Mouse (Mus musculus): Measurements from ENCODE around the gene Lax1. TPM values are rescaled to one million over a fixed set of nuclear protein-coding genes. Genes with fewer than 3 reads are reported as not detected.

Lax1 gene
- polyA plus RNA-seq, 1 experiment from 2014 or later, result 0.38 TPM

- H3K9ac ChIP-seq (ENCODE audit: low read depth, low read length), result no peak overlapping the region
- H3K4me2 ChIP-seq (replicated peaks; ENCODE audit: low read depth), result peak overlapping the region; percentile 14
- WGBS, result 50% methylated on average over 10 of the region's 10 CpGs
- peak overlapping the region; percentile 51 for H3K27ac ChIP-seq (ENCODE audit: low read depth, low read length)
- no peak overlapping the region for H3K4me3 ChIP-seq (ENCODE audit: low read depth, low read length)
- H3K4me1 ChIP-seq (replicated peaks; ENCODE audit: control insufficient read depth, insufficient read depth, low read length), result no peaks in the 10 kb centered on the region
- no peaks in the 10 kb centered on the region for H3K9me3 ChIP-seq (ENCODE audit: control insufficient read depth)
- no peaks in the 10 kb centered on the region for H3K27me3 ChIP-seq (replicated peaks; ENCODE audit: control insufficient read depth, insufficient read depth, low read length)
- no peaks in the 10 kb centered on the region for H3K36me3 ChIP-seq (ENCODE audit: control insufficient read depth, insufficient read depth)
- peak; percentile 96 for ATAC-seq
- TF ChIP-seq CTCF (IDR thresholded peaks at IDR 0.05; ENCODE audit: low read depth), result no peak
Measured at GRCm38 (mm10) chr1:133685749-133686519, 4.0 kb downstream of the Lax1 start.

DNA sequence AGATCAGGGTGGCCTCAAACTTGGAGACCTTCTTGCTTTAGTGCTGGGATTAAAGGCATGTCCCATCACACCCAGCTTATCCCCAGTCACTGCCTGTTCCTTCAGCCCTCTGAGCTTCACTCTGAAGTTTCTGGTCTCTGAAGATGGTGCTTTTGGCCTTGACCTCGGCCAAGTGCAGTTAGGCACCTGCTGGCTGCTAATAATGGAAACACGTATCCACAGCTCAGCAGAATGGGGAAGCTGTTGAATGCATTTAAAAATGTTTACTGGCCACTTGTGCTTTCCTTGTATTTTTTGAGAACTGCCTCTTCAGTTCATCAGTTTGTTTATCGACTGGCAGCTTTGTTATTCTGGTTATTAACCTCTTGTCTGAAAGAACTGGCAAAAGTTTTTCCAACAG is 18.1 kb downstream of the Lax1 start:
- H3K9ac ChIP-seq (ENCODE audit: low read depth, low read length), result no peak overlapping the region
- no peak for TF ChIP-seq CTCF (IDR thresholded peaks at IDR 0.05; ENCODE audit: low read depth)
- no peaks in the 10 kb centered on the region for H3K36me3 ChIP-seq (ENCODE audit: control insufficient read depth, insufficient read depth)
- no peak overlapping the region for H3K27ac ChIP-seq (ENCODE audit: low read depth, low read length)
- H3K27me3 ChIP-seq (replicated peaks; ENCODE audit: control insufficient read depth, insufficient read depth, low read length), result no peaks in the 10 kb centered on the region
- H3K9me3 ChIP-seq (ENCODE audit: control insufficient read depth), result no peaks in the 10 kb centered on the region
- no peak for ATAC-seq
- no peaks in the 10 kb centered on the region for H3K4me1 ChIP-seq (replicated peaks; ENCODE audit: control insufficient read depth, insufficient read depth, low read length)
- no peak overlapping the region for H3K4me3 ChIP-seq (ENCODE audit: low read depth, low read length)
- H3K4me2 ChIP-seq (replicated peaks; ENCODE audit: low read depth), result no peak overlapping the region
- 60% methylated on average over 3 of the region's 3 CpGs for WGBS

GRCm38 (mm10) chr1:133671266-133671665 is 18.6 kb downstream of the Lax1 start:
- no peaks in the 10 kb centered on the region for H3K36me3 ChIP-seq (ENCODE audit: control insufficient read depth, insufficient read depth)
- no peaks in the 10 kb centered on the region for H3K9me3 ChIP-seq (ENCODE audit: control insufficient read depth)
- no peaks in the 10 kb centered on the region for H3K4me1 ChIP-seq (replicated peaks; ENCODE audit: control insufficient read depth, insufficient read depth, low read length)
- no peak for ATAC-seq
- H3K4me3 ChIP-seq (ENCODE audit: low read depth, low read length), result no peak overlapping the region
- TF ChIP-seq CTCF (IDR thresholded peaks at IDR 0.05; ENCODE audit: low read depth), result no peak
- no peak overlapping the region for H3K27ac ChIP-seq (ENCODE audit: low read depth, low read length)
- no peak overlapping the region for H3K4me2 ChIP-seq (replicated peaks; ENCODE audit: low read depth)
- no peaks in the 10 kb centered on the region for H3K27me3 ChIP-seq (replicated peaks; ENCODE audit: control insufficient read depth, insufficient read depth, low read length)
- H3K9ac ChIP-seq (ENCODE audit: low read depth, low read length), result no peak overlapping the region
- 84% methylated on average over 3 of the region's 3 CpGs for WGBS

- H3K4me2 ChIP-seq (replicated peaks; ENCODE audit: low read depth), result peak overlapping the region; percentile 55; the same call in 1 of the 2 replicates
- no peaks in the 10 kb centered on the region for H3K36me3 ChIP-seq (ENCODE audit: control insufficient read depth, insufficient read depth)
- H3K9ac ChIP-seq (ENCODE audit: low read depth, low read length), result no peak overlapping the region
- H3K4me1 ChIP-seq (replicated peaks; ENCODE audit: control insufficient read depth, insufficient read depth, low read length), result no peaks in the 10 kb centered on the region
- no peaks in the 10 kb centered on the region for H3K9me3 ChIP-seq (ENCODE audit: control insufficient read depth)
- 38% methylated on average over 6 of the region's 6 CpGs for WGBS
- ATAC-seq, result no peak
- peak overlapping the region; percentile 81; the same call in 1 of the 2 replicates for H3K27ac ChIP-seq (ENCODE audit: low read depth, low read length)
- no peaks in the 10 kb centered on the region for H3K27me3 ChIP-seq (replicated peaks; ENCODE audit: control insufficient read depth, insufficient read depth, low read length)
- TF ChIP-seq CTCF (IDR thresholded peaks at IDR 0.05; ENCODE audit: low read depth), result no peak
- no peak overlapping the region for H3K4me3 ChIP-seq (ENCODE audit: low read depth, low read length)
Measured at GRCm38 (mm10) chr1:133670776-133671175, 19.1 kb downstream of the Lax1 start.

GRCm38 (mm10) chr1:133670190-133670589 is 19.7 kb downstream of the Lax1 start:
- no peak for TF ChIP-seq CTCF (IDR thresholded peaks at IDR 0.05; ENCODE audit: low read depth)
- WGBS, result 42% methylated on average over 12 of the region's 12 CpGs
- no peaks in the 10 kb centered on the region for H3K36me3 ChIP-seq (ENCODE audit: control insufficient read depth, insufficient read depth)
- no peaks in the 10 kb centered on the region for H3K4me1 ChIP-seq (replicated peaks; ENCODE audit: control insufficient read depth, insufficient read depth, low read length)
- peak overlapping the region; percentile 81 for H3K27ac ChIP-seq (ENCODE audit: low read depth, low read length)
- no peaks in the 10 kb centered on the region for H3K27me3 ChIP-seq (replicated peaks; ENCODE audit: control insufficient read depth, insufficient read depth, low read length)
- peak overlapping the region; percentile 55 for H3K4me2 ChIP-seq (replicated peaks; ENCODE audit: low read depth)
- no peaks in the 10 kb centered on the region for H3K9me3 ChIP-seq (ENCODE audit: control insufficient read depth)
- peak overlapping the region; percentile 37; the same call in 1 of the 2 replicates for H3K9ac ChIP-seq (ENCODE audit: low read depth, low read length)
- peak; percentile 85 for ATAC-seq
- peak overlapping the region; percentile 18 for H3K4me3 ChIP-seq (ENCODE audit: low read depth, low read length)

- TF ChIP-seq CTCF (IDR thresholded peaks at IDR 0.05; ENCODE audit: low read depth), result no peak
- no peak overlapping the region for H3K9ac ChIP-seq (ENCODE audit: low read depth, low read length)
- H3K27me3 ChIP-seq (replicated peaks; ENCODE audit: control insufficient read depth, insufficient read depth, low read length), result no peaks in the 10 kb centered on the region
- WGBS, result 86% methylated on average over 3 of the region's 3 CpGs
- no peak overlapping the region for H3K27ac ChIP-seq (ENCODE audit: low read depth, low read length)
- H3K4me3 ChIP-seq (ENCODE audit: low read depth, low read length), result no peak overlapping the region
- no peaks in the 10 kb centered on the region for H3K36me3 ChIP-seq (ENCODE audit: control insufficient read depth, insufficient read depth)
- no peak for ATAC-seq
- no peaks in the 10 kb centered on the region for H3K9me3 ChIP-seq (ENCODE audit: control insufficient read depth)
- H3K4me1 ChIP-seq (replicated peaks; ENCODE audit: control insufficient read depth, insufficient read depth, low read length), result no peaks in the 10 kb centered on the region
- no peak overlapping the region for H3K4me2 ChIP-seq (replicated peaks; ENCODE audit: low read depth)
Measured at GRCm38 (mm10) chr1:133668618-133669017, 21.3 kb downstream of the Lax1 start.

Data from intestine, postnatal 0 days (tissue).